Mouse (Mus musculus) left cerebral cortex, postnatal 14 days (tissue): ENCODE results near the gene Cyp2b13. TPM values are rescaled to one million over a fixed set of nuclear protein-coding genes. Genes with fewer than 3 reads are reported as not detected.
"Not testable (repeated sequence)": the region's sequence is repeated elsewhere in the genome, so short reads cannot be mapped to it uniquely, and the experiment has no call there.

Experiments used
- DNase-seq, 2 experiments: peaks; one replicate each; pipeline ENCODE4 v3.0.0; 2021 to 2022; ENCODE audit warnings: low spot score in 2 of 2, mixed read lengths in 1 of 2
- intact Hi-C: fragments of 180-260 bp; cut with DNase I; formaldehyde crosslinking; loops from one replicate; pipeline ENCODE4 v1.15.1; 2025
- long read RNA-seq, 2 experiments: library from polyadenylated mRNA; stranded (forward); transcript quantifications; one replicate each; pipeline ENCODE4 v2.0.0; 2021
- total RNA-seq, 2 experiments: library from RNA; stranded (reverse); gene quantifications; 2 replicates each; pipeline ENCODE4 v1.2.3; 2021

The Cyp2b13 gene
- not detected for total RNA-seq
- long read RNA-seq, experiment 1: 0 reads
- long read RNA-seq, experiment 2: 0 reads

DNA sequence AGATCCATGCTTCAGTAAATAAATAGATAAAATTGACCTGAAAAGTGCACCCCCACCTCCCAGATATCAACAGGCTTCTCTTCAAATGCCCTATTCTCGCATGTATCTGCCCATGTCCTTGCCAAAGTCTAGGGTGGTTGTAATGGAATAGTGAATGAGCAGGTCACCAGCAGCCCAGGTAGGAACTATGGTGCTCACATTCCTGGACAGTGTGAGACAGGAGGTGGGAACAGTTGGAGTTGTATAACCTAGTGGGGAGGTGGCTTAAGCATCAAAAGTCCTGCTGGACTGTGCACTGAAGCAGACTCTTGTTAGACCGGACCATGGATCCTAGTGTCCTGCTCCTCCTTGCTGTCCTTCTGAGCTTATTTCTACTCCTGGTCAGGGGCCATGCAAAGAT is at the start of gene Cyp2b13:
Gene Cyp2b13, plus strand, starts transcription at position 301 of the 400 bp plus-strand sequence.
- intact Hi-C loops: not testable (repeated sequence)

DNA sequence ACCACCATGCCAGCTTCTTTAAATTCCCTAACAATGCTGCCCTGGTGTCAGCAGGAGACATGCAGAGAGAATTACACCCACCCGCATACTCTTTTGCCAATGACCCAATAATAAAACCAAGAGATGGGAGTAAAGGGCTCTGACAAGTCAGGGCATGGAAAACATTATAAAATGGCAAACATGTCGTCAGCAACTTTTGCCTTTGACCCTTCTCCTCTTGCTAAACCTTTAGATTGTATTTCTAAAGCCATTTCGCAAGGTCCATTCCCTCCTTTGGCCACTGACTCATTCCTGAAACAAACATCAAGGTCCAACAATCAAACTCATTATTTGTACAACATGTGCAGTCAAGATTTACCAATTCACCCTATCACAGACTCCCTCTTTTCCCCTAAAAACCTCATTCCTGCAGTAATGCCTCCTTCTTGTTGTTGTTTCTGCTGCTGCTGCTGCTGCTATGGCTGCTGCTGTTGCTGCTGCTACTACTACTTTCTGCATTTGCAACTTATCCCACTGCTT is 41.4 kb upstream of the Cyp2b13 start:
- DNase-seq, intact Hi-C loops: not testable (repeated sequence)

More for the DNA sequence above, at the start of gene Cyp2b13:
- not testable (repeated sequence) for DNase-seq

- intact Hi-C loops, DNase-seq: not testable (repeated sequence)
Measured at GRCm38 (mm10) chr7:26054885-26055630, 6.2 kb upstream of the Cyp2b13 start.

GRCm38 (mm10) chr7:26071677-26072076 is 10.4 kb downstream of the Cyp2b13 start:
- DNase-seq, intact Hi-C loops: not testable (repeated sequence)

GRCm38 (mm10) chr7:26082595-26082994 is 21.3 kb downstream of the Cyp2b13 start:
- intact Hi-C loops: no loop called here
- DNase-seq: no peak

- DNase-seq: no peak
- intact Hi-C loops: no loop called here
Measured at GRCm38 (mm10) chr7:26087391-26087790, 26.1 kb downstream of the Cyp2b13 start.

DNA sequence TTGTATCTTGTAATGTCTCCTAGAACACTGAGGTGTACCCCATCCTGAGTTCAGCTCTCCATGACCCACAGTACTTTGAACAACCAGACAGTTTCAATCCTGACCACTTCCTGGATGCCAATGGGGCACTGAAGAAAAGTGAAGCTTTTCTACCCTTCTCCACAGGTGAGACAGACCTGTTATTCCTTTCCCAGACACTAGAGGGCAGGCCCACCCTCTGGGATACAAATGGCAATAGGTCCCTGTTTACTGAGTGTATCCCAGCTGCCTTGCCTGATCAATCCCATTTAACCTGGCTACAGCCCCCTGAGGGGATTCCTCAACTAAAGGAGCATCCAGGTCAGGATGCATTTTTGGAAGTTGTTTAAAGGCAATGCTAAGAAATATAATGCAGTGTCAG is 27.3 kb downstream of the Cyp2b13 start:
- DNase-seq, intact Hi-C loops: not testable (repeated sequence)

GRCm38 (mm10) chr7:26139623-26140022 is 78.3 kb downstream of the Cyp2b13 start:
- DNase-seq, intact Hi-C loops: not testable (repeated sequence)

DNA sequence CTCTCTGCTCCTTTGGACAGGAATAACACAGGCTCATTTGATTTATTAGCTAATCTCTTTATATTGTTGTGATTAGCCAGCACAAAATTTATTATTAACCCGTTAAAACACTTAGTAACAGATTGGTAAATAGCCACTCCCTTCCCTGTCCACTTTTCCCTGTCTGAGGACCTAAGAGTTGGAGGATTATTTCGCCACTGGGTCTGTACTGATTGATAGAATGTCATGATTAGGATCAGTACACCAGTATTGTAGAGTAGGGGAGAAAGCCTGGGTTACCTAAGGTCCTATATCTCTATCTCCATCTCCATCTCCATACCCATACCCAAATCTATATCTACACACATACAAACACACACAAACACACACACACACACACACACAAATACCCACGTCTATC is 82.4 kb downstream of the Cyp2b13 start:
- DNase-seq, intact Hi-C loops: not testable (repeated sequence)

Other genes starting within 250 kb of the Cyp2b13 start
- 1 to 10 TPM; 3.5 to 4.6 TPM for gene Cyp2s1, start 244.6 kb upstream of the Cyp2b13 start, total RNA-seq
- gene Cyp2b10, start 163.9 kb upstream of the Cyp2b13 start, total RNA-seq: under 1 TPM; 0.27 to 0.44 TPM
- not detected for gene Cyp2b9, start 111.9 kb downstream of the Cyp2b13 start, total RNA-seq
- not detected for gene Vmn1r184, start 198.8 kb downstream of the Cyp2b13 start, total RNA-seq
- gene Cyp2a4, start 245.7 kb downstream of the Cyp2b13 start, total RNA-seq: not detected